Mouse (Mus musculus): ENCODE measurements around the gene Slc4a2.
A peak's percentile ranks its signal among the peaks of the same experiment; 100 is the strongest.

Slc4a2 gene

GRCm38 (mm10) chr5:24426556-24427284 lies 3.1 kb downstream of the Slc4a2 start:
- DNase-seq: peak; percentile 14 to 22

- DNase-seq: no peak
Observed at GRCm38 (mm10) chr5:24427285-24427633, 3.6 kb downstream of the Slc4a2 start.

GRCm38 (mm10) chr5:24427981-24428402 lies 4.4 kb downstream of the Slc4a2 start:
- DNase-seq: peak; percentile 74 to 82

GRCm38 (mm10) chr5:24428596-24428995 lies 5.0 kb downstream of the Slc4a2 start:
- no peak for DNase-seq

GRCm38 (mm10) chr5:24433993-24434392 lies 10.4 kb downstream of the Slc4a2 start:
- DNase-seq: no peak

GRCm38 (mm10) chr5:24441187-24441586 lies 17.6 kb downstream of the Slc4a2 start:
- no peak for DNase-seq

GRCm38 (mm10) chr5:24442029-24442428 lies 18.4 kb downstream of the Slc4a2 start:
- no peak for DNase-seq

GRCm38 (mm10) chr5:24443204-24443603 lies 19.6 kb downstream of the Slc4a2 start:
- no peak for DNase-seq

GRCm38 (mm10) chr5:24443927-24444326 lies 20.3 kb downstream of the Slc4a2 start:
- no peak for DNase-seq

GRCm38 (mm10) chr5:24444746-24445427 lies 21.2 kb downstream of the Slc4a2 start, which contains the start of gene Fastk:
Gene Fastk, minus strand, starts transcription at chr5:24445287.
- peak; percentile 92 to 95 for DNase-seq

GRCm38 (mm10) chr5:24445428-24446080 lies 21.9 kb downstream of the Slc4a2 start:
- no peak for DNase-seq

GRCm38 (mm10) chr5:24446630-24447029 lies 23.0 kb downstream of the Slc4a2 start:
- DNase-seq: no peak

GRCm38 (mm10) chr5:24447624-24448298 lies 24.1 kb downstream of the Slc4a2 start, which contains the start of gene Tmub1:
Gene Tmub1, minus strand, starts transcription at chr5:24447854.
- peak; percentile 91 to 93 for DNase-seq

GRCm38 (mm10) chr5:24451264-24452029 lies 27.8 kb downstream of the Slc4a2 start:
- DNase-seq: peak; percentile 85 to 89

GRCm38 (mm10) chr5:24452030-24452690 lies 28.5 kb downstream of the Slc4a2 start, which contains the start of gene Agap3:
Gene Agap3, plus strand, starts transcription at chr5:24452177.
- peak; percentile 34 to 36 for DNase-seq

GRCm38 (mm10) chr5:24452691-24453233 lies 29.1 kb downstream of the Slc4a2 start:
- peak; percentile 31 to 39 for DNase-seq

GRCm38 (mm10) chr5:24453283-24453984 lies 29.8 kb downstream of the Slc4a2 start:
- DNase-seq: no peak

- no peak for DNase-seq
Observed at GRCm38 (mm10) chr5:24453985-24454303, 30.3 kb downstream of the Slc4a2 start.

GRCm38 (mm10) chr5:24455076-24455475 lies 31.4 kb downstream of the Slc4a2 start:
- no peak for DNase-seq

GRCm38 (mm10) chr5:24455613-24456012 lies 32.0 kb downstream of the Slc4a2 start:
- DNase-seq: no peak

GRCm38 (mm10) chr5:24466762-24467161 lies 43.1 kb downstream of the Slc4a2 start:
- DNase-seq: no peak
